ENCODE assay signal across 19 mouse cellular contexts in the genomic region with DNA sequence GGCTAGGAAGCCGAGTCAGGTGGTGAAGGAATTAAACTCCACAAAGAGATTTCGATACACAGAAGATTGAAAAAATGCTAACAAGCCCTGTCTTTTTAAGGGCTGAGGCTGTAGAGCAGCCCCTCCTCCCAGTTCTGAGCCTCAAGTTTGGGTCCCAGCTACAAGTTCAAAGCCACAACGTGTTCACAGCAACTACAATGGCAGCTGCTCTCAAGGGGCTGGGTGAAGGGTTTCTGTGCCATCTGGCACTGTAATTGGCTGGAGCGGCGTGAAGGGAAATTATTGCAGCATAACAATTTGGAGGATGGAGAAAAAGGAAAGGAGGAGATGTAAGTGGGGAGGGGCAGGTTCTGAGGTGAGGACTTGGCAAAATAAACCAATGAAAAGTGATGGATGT.
DNase-seq lines count a peak whose midpoint lies in the region; ATAC-seq lines count a peak whose summit lies in the region.
"Had no signal": no experiment of that assay in that cellular context is flagged by ENCODE, and none has a peak within 500 bp of the region (broad histone marks: within the 10 kb centered on the region; RNA-seq: fewer than 3 reads in every experiment).

No protein-coding gene starts in this region.

- no peak overlapping the region; the same call in 1 of the 2 replicates for H3K9ac ChIP-seq in forebrain, embryonic 14.5 days (ENCODE audit: low read length)
- no peak overlapping the region for H3K9ac ChIP-seq in midbrain, embryonic 11.5 days (ENCODE audit: low read length)
- H3K9ac ChIP-seq in neural tube, embryonic 14.5 days (replicated peaks; ENCODE audit: low read depth, low read length): no peak overlapping the region
- H3K9ac ChIP-seq: embryonic facial prominence, embryonic 15.5 days; stomach, embryonic 15.5 days had no signal

- intact Hi-C loops in left cerebral cortex, postnatal 4 days (cut with DNase I): no loop called here

- peaks cover 24% of the 10 kb centered on the region for H3K4me1 ChIP-seq in forebrain, embryonic 14.5 days (ENCODE audit: control insufficient read depth, insufficient read depth, low read length)
- peaks cover 4% of the 10 kb centered on the region; the same call in 1 of the 2 replicates for H3K4me1 ChIP-seq in midbrain, embryonic 11.5 days (ENCODE audit: control insufficient read depth, insufficient read depth, low read length)
- H3K4me1 ChIP-seq in neural tube, embryonic 14.5 days (ENCODE audit: control insufficient read depth, insufficient read depth, low read length): 0 out of 2 replicates have a peak, but pooled peaks cover 6% of the 10 kb centered on the region
- H3K4me1 ChIP-seq: stomach, embryonic 15.5 days had no signal

- peak; percentile 21 for DNase-seq in left cerebral cortex, postnatal 4 days
- DNase-seq in left cerebral cortex, adult 18-20 months (ENCODE audit: low spot score in 2 of 2): no peak
- DNase-seq in forebrain, embryonic 14.5 days (ENCODE audit: low spot score): peak; percentile 78
- no peak for DNase-seq in midbrain, embryonic 11.5 days (ENCODE audit: low spot score, missing footprints)
- no peak for DNase-seq in gastrocnemius, postnatal 4 days (ENCODE audit: low spot score in 2 of 2)
- DNase-seq in testis, postnatal 10 days (ENCODE audit: low spot score): no peak
- DNase-seq: adrenal gland, postnatal 36 days; cerebellum, adult 9-10 months; gastrocnemius, postnatal 10 days; heart, postnatal 14 days; kidney, adult 9 months; kidney, postnatal 36 days; lung, adult 2 months; lung, postnatal 4 days had no signal

- H3K4me3 ChIP-seq in forebrain, embryonic 14.5 days (ENCODE audit: low read depth, low read length): no peak overlapping the region
- H3K4me3 ChIP-seq in midbrain, embryonic 11.5 days (ENCODE audit: low read depth, low read length): no peak overlapping the region
- H3K4me3 ChIP-seq in neural tube, embryonic 14.5 days (ENCODE audit: low read depth, low read length): no peak overlapping the region
- H3K4me3 ChIP-seq: embryonic facial prominence, embryonic 15.5 days; heart, embryonic 10.5 days; stomach, embryonic 15.5 days had no signal

- peak overlapping the region; percentile 47; the same call in 1 of the 2 replicates for H3K4me2 ChIP-seq in forebrain, embryonic 14.5 days (ENCODE audit: low read length)
- no peak overlapping the region for H3K4me2 ChIP-seq in midbrain, embryonic 11.5 days
- H3K4me2 ChIP-seq in neural tube, embryonic 14.5 days (ENCODE audit: low read depth, low read length): no peak overlapping the region
- H3K4me2 ChIP-seq: stomach, embryonic 15.5 days had no signal

- peak; percentile 44 for ATAC-seq in forebrain, embryonic 14.5 days
- peak; percentile 45; the same call in 1 of the 2 replicates for ATAC-seq in midbrain, embryonic 11.5 days (ENCODE audit: low FRiP score)
- ATAC-seq in neural tube, embryonic 14.5 days (ENCODE audit: low read depth): no peak
- ATAC-seq: inflammation-experienced regulatory T-cells, adult 6 months had no signal

- peaks cover 13% of the 10 kb centered on the region for H3K27me3 ChIP-seq in forebrain, embryonic 14.5 days (replicated peaks; ENCODE audit: control insufficient read depth, insufficient read depth, low read length)
- no peaks in the 10 kb centered on the region; the same call in 1 of the 2 replicates for H3K27me3 ChIP-seq in midbrain, embryonic 11.5 days (ENCODE audit: control insufficient read depth, insufficient read depth, low read length)
- no peaks in the 10 kb centered on the region for H3K27me3 ChIP-seq in neural tube, embryonic 14.5 days (ENCODE audit: control insufficient read depth, insufficient read depth, low read length)
- H3K27me3 ChIP-seq: embryonic facial prominence, embryonic 15.5 days; stomach, embryonic 15.5 days had no signal

- H3K9me3 ChIP-seq in forebrain, embryonic 14.5 days (replicated peaks; ENCODE audit: control insufficient read depth, low read length): 0 out of 2 replicates have a peak, but pooled peaks cover 2% of the 10 kb centered on the region
- H3K9me3 ChIP-seq in midbrain, embryonic 11.5 days (ENCODE audit: control insufficient read depth, low read length): no peaks in the 10 kb centered on the region; the same call in 1 of the 2 replicates
- H3K9me3 ChIP-seq in neural tube, embryonic 14.5 days (ENCODE audit: control insufficient read depth, low read length): no peaks in the 10 kb centered on the region
- H3K9me3 ChIP-seq: embryonic facial prominence, embryonic 15.5 days; heart, embryonic 10.5 days; stomach, embryonic 15.5 days had no signal

- H3K36me3 ChIP-seq in forebrain, embryonic 14.5 days (ENCODE audit: control insufficient read depth, insufficient read depth, low read length): no peaks in the 10 kb centered on the region
- no peaks in the 10 kb centered on the region for H3K36me3 ChIP-seq in midbrain, embryonic 11.5 days (ENCODE audit: control insufficient read depth, insufficient read depth, low read length)
- no peaks in the 10 kb centered on the region for H3K36me3 ChIP-seq in neural tube, embryonic 14.5 days (ENCODE audit: control insufficient read depth, insufficient read depth, low read length)
- H3K36me3 ChIP-seq: embryonic facial prominence, embryonic 15.5 days; heart, embryonic 10.5 days; stomach, embryonic 15.5 days had no signal

- H3K27ac ChIP-seq in forebrain, embryonic 14.5 days (ENCODE audit: low read depth, low read length): peak overlapping the region; percentile 88
- peak overlapping the region; percentile 46; the same call in 1 of the 2 replicates for H3K27ac ChIP-seq in midbrain, embryonic 11.5 days (ENCODE audit: low read depth, low read length)
- peak overlapping the region; percentile 3; the same call in 1 of the 2 replicates for H3K27ac ChIP-seq in neural tube, embryonic 14.5 days (ENCODE audit: low read depth, low read length)
- H3K27ac ChIP-seq: embryonic facial prominence, embryonic 15.5 days; heart, embryonic 10.5 days; stomach, embryonic 15.5 days had no signal

- 10% methylated on average over 5 of the region's 5 CpGs for WGBS in forebrain, embryonic 14.5 days
- WGBS in midbrain, embryonic 11.5 days: 61% methylated on average over 5 of the region's 5 CpGs
- 25% methylated on average over 5 of the region's 5 CpGs for WGBS in neural tube, embryonic 14.5 days

Comparison
In these comparisons a context has a peak if more than half of its experiments do, and no peak if none do; other contexts are left out.
1. DNase-seq: peak in left cerebral cortex, postnatal 4 days (single experiment) and forebrain, embryonic 14.5 days (single experiment); none in left cerebral cortex, adult 18-20 months (0 of 2), midbrain, embryonic 11.5 days (single experiment), gastrocnemius, postnatal 4 days (0 of 2) and testis, postnatal 10 days (single experiment).
2. H3K27ac ChIP-seq: peak in every context shown above with its lines; median percentile 88 in forebrain, embryonic 14.5 days; 46 in midbrain, embryonic 11.5 days; 3 in neural tube, embryonic 14.5 days.